Mouse (Mus musculus): ENCODE measurements around the gene Slc5a4b.

The Slc5a4b gene

DNA sequence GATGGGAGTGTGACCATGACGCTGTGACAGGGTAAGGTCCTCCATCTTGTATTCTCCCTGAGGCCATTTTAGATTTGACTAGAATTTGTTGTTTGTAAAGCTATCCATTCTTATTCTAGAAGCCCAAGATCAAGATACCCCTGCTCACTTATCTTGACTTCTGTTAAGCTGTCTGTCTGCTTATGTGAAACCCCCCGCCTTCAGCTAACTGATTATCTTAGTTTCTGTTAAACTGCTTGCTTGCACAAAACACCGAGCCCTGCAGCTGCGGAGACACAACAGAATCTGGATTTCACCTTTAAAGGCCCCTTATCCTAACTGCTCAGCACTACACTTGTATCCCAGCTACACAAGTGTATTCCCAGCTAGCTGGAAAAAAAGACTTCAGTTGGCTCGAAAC is 73.8 kb downstream of the Slc5a4b start:
- no peak for DNase-seq (ENCODE audit: low spot score in 2 of 2)

DNA sequence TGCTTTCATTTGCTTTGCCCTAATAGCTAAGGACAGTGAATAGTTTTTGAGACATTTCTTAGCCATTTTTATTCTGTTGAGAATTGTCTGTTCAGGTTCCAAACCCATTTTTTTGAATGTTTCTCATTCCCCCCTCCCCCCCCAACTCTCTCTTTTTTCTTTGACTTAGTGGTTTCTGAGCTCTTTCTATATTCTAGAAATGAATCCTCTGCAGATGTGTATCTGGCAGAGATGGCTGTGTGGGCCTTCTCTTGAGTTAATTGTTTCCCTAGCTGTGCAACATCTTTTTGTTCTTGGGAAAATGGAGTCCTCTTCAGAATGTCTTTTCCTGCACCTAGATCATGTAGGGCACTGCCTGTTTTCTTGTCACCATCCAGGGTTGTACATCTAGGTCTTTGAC is 75.5 kb downstream of the Slc5a4b start:
- DNase-seq (ENCODE audit: low spot score in 2 of 2) = no peak

DNA sequence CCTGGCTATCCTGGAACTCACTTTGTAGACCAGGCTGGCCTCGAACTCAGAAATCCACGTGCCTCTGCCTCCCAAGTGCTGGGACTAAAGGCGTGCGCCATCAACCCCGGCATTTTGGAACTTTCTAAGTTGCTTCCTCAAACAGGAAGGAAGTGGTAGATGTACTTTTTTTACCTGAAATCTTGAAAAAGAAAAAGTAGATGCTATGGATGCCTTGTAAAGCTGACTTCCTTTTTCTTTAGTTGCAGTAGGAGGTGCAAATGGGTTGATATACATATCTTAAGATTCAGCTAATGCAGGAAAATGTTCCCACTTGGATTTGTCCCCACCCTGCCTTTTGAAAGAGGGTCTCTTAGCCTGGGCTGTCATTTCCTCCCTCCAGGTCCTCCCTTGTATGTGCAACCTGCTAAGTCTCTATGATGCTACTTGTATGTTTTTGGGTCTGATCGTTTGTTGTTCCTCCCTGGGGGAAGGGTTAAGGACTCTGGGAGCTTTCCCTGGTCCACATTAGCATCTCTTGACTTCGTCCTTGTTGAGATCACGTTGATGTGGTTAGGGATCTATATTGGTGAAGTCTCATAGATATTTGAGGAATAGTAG is 76.7 kb downstream of the Slc5a4b start:
- no peak for DNase-seq (ENCODE audit: low spot score in 2 of 2)

DNA sequence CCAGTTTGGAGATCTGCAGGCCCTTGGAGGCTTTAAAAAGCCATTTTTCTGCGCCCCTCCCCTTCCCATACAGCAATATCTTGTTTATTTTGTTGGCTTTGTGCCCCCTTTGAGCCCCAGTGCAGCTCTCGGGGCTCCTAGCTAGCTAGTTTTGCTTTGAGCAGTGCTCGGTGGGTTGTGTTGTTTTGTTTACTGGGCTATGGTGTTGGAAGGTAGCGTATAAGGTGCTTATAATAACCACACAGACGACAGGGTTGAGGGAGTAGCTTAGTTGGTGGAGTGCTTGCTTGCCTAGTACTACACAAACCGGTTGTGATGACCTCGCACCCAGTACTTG is 77.7 kb downstream of the Slc5a4b start:
- DNase-seq (ENCODE audit: low spot score in 2 of 2) = no peak

DNA sequence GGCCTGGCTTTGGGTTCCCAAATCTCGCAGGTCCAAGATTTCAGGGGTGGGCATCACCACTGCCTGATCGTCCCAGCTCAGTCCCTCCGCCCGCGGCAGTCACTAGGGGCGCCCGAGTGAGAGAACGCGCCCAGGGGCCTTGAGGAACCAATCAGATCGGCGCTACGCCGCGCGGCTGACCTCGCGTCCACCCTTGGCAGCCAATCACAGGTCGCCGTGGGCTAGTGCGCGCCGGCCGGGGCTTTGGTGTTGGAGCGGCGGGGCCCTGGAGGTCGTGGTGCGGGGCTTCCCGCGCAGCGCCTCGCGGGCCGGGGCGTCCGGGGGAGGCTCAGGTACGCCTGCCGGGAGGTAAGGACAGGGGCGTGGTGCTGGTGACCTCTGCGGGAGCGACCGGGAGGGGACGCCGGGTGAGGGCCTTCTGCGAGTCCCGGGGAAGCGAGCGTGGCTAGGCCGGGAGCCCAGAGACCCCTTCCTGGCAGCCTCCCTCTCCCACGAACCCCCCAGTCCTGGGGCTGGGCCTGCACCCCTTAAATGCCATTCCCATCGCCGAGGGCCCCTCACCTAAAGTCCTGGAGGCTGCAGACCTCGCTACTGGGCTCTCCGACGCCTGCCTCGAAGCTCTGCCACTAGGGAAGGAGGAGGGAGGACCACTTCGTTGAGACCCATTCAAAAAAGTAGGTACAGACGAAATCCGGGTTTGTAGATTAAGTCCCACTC is 78.2 kb downstream of the Slc5a4b start, which contains the start of gene Zfp280b:
Gene Zfp280b, plus strand, starts transcription at position 249 of the 717 bp plus-strand sequence.
- DNase-seq (ENCODE audit: low spot score in 2 of 2) = peak; percentile 92 to 96

DNA sequence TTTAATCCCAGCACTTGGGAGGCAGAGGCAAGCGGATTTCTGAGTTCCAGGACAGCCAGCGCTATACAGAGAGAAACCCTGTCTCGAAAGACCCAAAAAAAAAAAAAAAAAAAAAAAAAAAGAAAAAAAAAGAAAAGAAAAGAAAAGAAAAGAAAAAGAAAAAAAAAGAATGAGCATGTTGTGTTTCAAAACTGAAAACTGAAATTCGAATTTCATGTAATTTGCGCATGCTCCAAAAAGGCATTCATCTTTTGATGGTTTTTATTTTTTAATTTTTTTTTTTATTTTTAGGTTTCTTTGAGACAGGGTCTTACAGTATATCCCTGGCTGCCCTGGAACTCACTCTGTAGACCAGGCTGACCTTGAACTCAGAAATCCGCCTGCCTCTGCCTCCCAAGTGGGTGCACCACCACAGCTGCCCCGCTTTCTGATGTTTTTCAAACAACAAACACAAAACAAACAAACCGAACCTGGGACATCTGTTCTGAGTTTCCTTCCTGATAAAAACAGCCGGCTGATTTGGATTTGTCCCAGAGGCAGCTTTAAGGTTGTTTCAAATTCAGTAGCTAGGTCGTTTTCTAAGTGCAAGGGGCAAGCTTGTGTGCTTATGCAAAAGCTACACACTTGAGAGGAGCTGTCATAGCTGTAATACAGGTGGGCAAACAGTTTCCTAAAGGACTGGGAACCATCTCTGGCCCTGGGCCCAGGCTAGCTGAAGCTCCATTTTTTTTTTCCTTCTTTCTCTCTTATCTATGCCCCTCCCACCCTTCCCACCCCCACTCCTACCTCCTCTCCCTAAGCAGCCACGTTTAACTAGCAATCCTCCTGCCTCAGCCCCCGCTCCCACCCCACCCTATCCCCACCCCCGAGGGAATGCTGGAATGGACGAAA is 79.0 kb downstream of the Slc5a4b start:
- DNase-seq (ENCODE audit: low spot score in 2 of 2) = no peak

DNA sequence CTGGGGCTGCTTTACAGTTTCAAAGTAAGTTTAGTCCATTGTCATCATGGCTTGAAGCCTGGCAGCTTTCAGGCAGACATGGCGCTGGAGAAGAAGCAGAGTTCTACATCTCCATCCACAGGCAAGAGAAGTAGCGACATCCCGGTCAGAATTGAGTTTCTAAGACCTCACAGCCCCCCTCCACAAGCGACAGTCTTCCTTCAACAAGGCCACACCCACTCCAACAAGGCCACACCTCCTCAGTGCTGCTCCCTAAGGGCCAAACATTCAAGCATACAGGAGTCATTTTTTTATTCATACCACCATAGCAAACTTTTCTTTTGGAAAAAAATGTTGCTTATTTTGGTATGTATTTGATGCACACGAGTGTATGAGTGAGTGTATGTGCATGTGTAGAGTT is 80.3 kb downstream of the Slc5a4b start:
- no peak for DNase-seq (ENCODE audit: low spot score in 2 of 2)

DNA sequence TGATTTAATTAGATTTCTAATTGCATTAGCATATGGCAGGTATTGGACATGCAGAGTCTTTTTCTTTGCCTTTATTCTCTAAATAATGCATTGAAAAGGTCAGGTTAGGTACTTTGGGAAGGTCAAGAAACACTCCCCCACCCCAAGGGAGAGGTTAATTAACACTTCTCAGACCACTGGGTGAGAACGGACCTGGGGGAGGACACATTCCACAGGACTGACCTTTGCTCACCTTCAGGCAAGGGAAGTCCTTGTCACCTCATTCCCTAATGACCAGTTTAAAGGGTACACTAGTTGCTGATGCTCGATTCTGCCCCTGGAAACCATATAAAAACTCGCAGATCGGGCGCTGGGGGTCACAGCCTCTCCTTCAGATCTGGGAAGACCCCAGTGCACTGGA is 81.5 kb downstream of the Slc5a4b start:
- DNase-seq (ENCODE audit: low spot score in 2 of 2) = no peak

DNA sequence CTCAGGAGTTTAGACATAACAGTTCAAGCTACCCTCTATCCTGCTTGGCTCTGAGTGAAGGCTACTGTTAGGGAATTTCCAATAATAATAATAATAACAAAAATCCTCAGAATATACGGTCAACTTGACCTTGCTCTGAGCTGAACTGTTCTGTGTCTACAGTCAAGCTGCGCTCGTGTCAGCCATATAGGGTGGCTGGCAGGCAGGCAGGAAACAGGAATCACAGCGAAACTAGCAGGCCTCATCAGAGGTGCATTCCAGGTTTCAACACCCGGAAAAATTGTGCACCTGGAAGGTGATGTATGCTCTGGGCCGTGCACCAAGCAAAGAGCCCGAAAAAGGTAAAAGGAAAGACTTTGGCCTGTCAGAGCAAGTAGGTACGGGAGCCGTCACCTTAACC is 82.4 kb downstream of the Slc5a4b start:
- DNase-seq (ENCODE audit: low spot score in 2 of 2) = no peak

DNA sequence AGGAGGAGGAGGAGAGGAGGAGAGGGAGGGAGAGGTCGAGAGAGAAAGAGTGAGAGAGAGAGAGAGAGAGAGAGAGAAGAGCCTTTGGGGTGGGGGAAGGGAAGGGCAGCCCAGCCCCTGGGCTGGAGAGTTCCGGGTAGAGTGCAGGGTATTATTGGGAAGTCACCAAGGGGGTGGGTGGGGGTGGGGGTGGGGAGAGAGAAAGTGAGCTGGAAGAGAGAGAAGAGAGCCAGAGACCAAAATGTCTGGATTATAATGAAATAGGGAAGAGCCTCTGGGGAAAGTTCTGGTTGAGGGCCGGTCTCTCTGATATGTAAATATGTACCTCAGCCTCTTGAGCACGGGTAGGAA is 82.8 kb downstream of the Slc5a4b start:
- no peak for DNase-seq (ENCODE audit: low spot score in 2 of 2)

DNA sequence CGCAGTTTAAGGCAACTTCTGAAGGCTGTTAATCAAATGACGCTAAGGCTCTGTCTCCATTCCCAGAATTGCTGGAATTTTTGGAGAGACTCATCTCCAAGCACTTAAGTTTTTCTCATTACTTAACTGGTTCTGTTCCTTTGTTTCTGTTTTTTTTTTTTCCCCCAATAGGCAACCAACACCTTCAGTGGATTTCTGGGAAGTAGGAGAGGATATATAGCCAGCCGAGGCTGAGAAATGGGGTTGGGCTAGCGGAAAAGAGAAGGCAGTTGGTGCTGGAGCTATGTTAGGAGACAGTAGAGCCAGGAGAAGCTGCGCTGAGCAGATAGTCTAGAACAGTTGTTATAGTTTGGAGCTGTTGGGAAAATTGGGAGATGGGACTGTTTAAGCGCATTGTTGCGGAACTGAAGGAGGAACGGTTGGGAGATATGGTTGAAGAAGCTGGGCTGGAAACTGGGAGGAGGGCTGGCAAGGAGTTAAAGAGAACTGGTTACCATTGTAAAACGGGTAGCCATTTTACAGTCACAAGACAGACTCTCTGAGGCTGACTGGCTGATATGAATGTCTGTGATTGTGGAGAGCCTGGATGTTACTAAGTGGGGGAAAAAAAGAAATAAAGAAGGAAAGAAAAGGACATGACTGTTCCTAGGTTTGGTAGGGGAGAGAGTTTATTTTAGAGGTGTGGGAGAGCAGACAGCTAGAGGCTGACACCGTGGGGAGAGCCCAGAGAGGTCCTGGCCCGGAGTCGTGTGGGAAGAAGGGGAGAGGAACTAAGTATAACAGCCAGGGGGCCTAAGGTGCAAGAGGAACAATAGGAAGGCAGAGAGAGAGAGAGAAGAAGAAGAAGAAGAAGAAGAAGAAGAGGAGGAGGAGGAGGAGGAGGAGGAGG is 83.4 kb downstream of the Slc5a4b start:
- no peak for DNase-seq (ENCODE audit: low spot score in 2 of 2)

DNA sequence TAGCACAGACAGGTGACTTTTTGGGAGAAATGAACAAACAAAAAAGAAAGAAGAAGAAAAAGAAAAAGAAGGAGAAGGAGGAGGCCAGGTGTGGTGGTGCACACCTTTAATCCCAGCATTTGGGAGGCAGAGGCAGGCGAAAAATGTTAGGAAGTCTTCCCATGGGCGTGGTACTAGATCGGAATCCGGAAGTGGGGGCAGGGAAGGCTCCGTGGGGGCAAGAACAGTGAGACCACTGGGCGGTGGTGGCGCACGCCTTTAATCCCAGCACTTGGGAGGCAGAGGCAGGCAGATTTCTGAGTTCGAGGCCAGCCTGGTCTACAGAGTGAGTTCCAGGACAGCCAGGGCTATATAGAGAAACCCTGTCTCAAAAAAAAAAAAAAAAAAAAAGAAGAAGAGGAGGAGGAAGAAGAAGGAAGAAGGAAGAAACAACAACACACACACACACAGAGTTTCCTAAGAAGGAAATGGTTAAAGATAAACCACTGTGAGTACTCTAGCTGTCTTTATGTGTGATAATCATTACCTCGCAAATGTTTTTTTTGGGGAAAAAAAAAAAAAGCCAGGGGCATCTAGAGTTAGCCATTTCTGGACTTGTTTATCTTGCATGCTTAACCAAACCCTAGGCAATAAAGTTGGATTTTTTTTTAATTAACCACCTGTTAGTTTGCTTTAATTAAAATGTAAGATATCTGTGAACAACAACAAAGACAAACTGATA is 85.1 kb downstream of the Slc5a4b start:
- DNase-seq (ENCODE audit: low spot score in 2 of 2) = no peak

DNA sequence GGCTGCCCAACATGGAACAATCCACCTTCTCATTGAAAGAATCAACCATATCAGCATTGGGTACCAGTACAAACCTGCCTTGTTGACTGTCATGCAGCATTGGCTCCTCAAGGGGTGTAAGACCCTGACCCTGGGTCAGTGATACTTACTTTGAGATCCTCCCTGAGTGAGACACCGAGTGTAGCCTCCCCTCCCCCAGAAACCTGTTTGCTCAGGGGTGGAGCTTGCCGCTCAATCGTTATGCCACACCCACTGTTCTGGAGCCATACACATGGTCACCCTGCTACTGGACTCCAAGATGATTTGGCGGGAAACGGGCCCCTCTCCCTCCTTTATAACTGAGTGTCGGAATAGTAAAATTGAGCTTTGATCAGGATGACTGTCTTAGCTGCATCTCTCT is 86.8 kb downstream of the Slc5a4b start:
- no peak for DNase-seq (ENCODE audit: low spot score in 2 of 2)

DNA sequence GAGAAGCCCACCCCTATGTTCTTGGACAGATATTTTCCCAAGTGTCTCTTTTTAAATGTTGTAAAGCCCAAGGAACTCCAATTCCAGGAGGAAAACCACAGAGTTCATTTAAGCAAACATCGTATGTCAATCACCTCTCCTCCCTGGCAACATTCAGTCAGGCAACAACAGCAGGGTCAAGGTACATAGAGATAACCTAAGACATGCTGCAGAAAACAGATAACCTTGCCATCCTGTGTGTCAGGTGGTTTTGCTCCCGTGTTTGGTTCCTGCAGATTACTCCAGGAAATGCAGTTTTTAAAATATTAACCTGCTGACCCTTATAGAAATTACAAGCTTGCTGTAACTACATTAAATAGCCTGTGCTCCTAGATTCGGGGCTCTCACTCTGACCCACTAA is 89.0 kb downstream of the Slc5a4b start:
- no peak for DNase-seq (ENCODE audit: low spot score in 2 of 2)

DNA sequence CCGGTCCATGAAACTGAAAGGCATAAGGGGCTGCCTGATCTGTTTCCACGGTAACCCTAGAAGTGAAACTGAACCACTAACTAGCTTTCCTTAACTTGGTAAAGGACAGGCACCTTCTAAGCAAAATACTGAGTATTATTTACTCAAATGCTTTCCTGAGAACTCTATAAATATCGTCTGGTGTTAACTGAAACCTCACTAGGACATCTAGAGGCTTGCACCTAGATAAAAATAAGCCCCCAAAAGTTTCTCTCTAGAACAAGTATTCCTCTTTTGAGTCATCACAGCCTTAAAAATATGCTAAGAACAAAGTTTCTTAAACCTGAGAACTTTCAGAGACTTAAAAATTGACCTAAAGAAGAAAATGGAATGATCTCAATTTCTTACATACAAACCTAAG is 93.9 kb downstream of the Slc5a4b start:
- DNase-seq (ENCODE audit: low spot score in 2 of 2) = no peak

DNA sequence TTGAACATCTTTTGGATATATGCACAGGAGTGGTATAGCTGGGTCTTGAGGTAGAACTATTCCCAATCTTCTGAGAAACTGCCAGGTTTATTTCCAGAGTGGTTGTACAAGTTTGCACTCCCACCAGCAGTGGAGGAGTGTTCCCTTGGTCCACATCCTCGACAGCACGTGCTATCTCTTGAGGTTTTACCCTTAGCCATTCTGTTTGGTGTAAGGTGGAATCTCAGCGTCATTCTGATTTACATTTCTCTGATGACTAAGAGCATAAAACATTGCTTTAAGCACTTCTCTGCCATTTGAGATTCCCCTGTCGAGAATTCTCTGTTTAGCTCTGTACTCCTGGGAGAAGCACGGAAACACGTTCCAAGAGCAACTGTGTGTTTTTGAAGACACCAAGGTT is 97.8 kb downstream of the Slc5a4b start:
- no peak for DNase-seq (ENCODE audit: low spot score in 2 of 2)

DNA sequence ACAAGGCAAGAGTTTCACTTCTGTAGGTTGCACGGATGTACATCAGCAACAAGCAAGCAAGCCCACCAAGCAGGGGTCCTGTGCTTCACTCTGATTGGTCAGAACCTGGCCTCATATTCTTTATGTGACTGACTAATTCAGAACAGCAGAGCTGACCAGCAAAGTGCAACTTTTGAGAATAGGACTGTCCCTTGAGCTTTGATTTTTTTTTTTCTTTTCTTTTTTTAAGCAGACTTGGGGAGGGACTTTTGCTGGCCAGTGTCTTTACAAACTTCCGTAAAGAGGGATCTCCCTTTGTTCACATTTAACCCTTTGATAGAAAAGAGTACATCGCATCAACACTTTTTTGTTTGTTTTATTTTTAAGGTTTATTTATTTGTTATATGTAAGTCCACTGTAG is 100.9 kb downstream of the Slc5a4b start:
- DNase-seq (ENCODE audit: low spot score in 2 of 2) = no peak
